Mouse (Mus musculus) retina, adult 2 months (tissue): ENCODE measurements around the gene Olfr1196.
"Not testable (repeated sequence)": the region's sequence is repeated elsewhere in the genome, so short reads cannot be mapped to it uniquely, and the experiment has no call there.

Experiments used
- DNase-seq: peaks from one replicate; pipeline ENCODE4 v3.0.0-alpha.2; 2012; ENCODE audit warnings: low read depth, low spot score

Gene Olfr1196

GRCm38 (mm10) chr2:88704497-88704896 lies at the start of gene Olfr1196:
TSS of gene Olfr1196 (minus strand) at chr2:88704597.
- no peak for DNase-seq

DNA sequence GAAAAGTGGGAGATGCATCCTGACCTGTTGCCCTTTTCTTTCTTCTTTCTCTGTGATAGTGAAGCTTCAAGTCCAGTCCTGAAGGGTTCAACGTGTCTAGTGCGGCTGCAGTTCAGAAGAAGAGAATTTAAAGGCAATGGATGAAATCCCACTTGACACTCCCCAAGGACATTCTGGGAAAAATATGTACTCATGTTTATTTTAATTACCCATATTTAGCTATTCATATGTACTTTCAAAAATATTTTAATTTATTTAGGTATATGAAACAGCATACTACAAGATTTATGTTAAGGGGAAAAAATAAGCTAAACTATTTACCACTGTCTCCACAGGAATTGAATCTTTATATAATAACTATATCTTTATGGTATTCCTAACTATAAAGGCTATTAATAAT lies 46.9 kb upstream of the Olfr1196 start, which contains the start of gene Olfr1198:
Gene Olfr1198 (minus strand): TSS at position 101 of the 400 bp plus-strand sequence.
- DNase-seq, result no peak

GRCm38 (mm10) chr2:88743379-88743778 lies 39.0 kb upstream of the Olfr1196 start:
- DNase-seq, result no peak

- DNase-seq, result no peak
Observed at GRCm38 (mm10) chr2:88732266-88732665, 27.9 kb upstream of the Olfr1196 start, which contains the start of gene Olfr1197. TSS of gene Olfr1197 (minus strand) at chr2:88732366.

GRCm38 (mm10) chr2:88689087-88689486 lies 15.3 kb downstream of the Olfr1196 start, which contains the start of gene Olfr1195:
TSS of gene Olfr1195 (minus strand) at chr2:88689187.
- DNase-seq, result no peak

GRCm38 (mm10) chr2:88675328-88675727 lies 29.1 kb downstream of the Olfr1196 start, which contains the start of gene Olfr1193:
TSS of gene Olfr1193 (plus strand) at chr2:88675628.
- DNase-seq, result not testable (repeated sequence)

DNA sequence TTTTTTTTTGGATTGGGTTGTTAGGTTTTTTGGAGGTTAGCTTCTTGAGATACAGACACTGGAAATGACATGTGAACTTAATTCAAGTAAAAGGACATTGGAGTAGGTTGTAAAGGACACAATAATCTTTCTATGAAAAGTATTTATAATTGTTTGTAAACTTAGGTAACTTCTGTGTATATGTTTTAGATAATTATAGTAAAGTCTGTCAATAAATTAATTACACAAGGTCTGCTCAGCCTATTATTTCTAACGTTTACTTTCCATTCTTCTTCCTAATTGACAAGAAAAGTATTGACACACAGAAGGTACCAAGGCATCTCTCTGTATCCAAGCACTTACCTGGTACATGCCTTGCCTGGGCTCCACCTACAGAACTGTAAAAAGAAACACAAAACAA lies 56.2 kb downstream of the Olfr1196 start, which contains the start of gene Olfr1192-ps1:
Gene Olfr1192-ps1 (plus strand): TSS at position 301 of the 400 bp plus-strand sequence.
- no peak for DNase-seq
